Mouse (Mus musculus): ENCODE results near the gene Mfsd4a. TPM values are rescaled to one million over a fixed set of nuclear protein-coding genes. Genes with fewer than 3 reads are reported as not detected.

Mfsd4a gene
- polyA plus RNA-seq, 1 experiment from 2014 or later, result 16.0 TPM

DNA sequence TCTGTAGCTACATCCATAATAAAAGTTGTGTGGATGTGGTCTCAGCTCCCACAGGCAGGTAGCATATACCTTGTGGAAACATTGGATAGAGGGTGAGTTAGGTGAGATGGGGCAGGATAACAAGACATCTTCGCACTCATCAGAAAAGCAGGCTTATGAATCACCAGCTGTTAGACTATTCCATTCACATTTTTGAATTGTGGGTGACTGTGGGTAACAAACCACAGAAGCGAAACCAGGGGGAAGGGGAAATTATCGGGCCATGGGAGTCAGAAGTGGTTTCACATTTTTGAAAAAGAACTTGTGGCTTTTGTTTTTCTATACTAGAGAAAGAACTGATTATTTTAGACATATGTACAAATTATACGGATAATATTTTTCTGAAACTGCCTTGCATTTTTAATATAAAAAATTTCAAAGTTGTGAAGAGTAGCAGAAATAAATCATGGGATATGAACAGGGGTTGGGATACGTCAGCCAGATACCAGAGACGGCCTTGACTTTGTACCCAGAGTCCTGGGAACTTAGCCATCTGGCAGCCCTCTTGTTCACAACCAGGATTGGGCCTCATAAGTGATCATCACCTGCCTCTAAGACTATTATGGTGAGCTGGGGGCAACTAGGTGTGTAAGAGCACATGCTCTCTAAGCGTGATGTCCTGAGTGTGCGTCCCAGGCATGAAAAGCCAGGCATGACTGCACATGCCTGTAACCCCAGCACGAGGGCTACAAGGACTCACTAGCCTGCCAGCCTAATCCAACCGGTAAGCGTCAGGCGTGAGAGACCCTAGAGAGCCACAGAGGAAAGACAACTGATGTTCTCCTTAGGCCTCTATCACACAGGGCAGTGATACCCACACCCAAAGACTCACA, 74.5 kb downstream of the Mfsd4a start:
- Histone ChIP-seq H3K27me3 (no peaks in the 10 kb centered on the region), H3K4me2 (no peak overlapping the region), H3K9me3 (no peaks in the 10 kb centered on the region), H3K27ac (no peak overlapping the region), H3K4me3 (replicated peaks) (no peak overlapping the region), H3K36me3 (replicated peaks) (no peaks in the 10 kb centered on the region), H3K9ac (no peak overlapping the region), H3K4me1 (no peaks in the 10 kb centered on the region)
- no peak for ATAC-seq (ENCODE audit: low FRiP score)
- WGBS, result 83% methylated on average over 12 of the region's 12 CpGs

- no peaks in the 10 kb centered on the region for H3K4me1 ChIP-seq
- no peak overlapping the region for H3K4me2 ChIP-seq
- H3K27me3 ChIP-seq, result no peaks in the 10 kb centered on the region
- no peak overlapping the region for H3K4me3 ChIP-seq (replicated peaks)
- no peak overlapping the region for H3K27ac ChIP-seq
- no peaks in the 10 kb centered on the region for H3K9me3 ChIP-seq
- ATAC-seq (ENCODE audit: low FRiP score), result no peak
- no peak overlapping the region for H3K9ac ChIP-seq
- 83% methylated on average over 7 of the region's 7 CpGs for WGBS
- no peaks in the 10 kb centered on the region for H3K36me3 ChIP-seq (replicated peaks)
Observed at GRCm38 (mm10) chr1:131992561-131993001, 75.3 kb downstream of the Mfsd4a start.

DNA sequence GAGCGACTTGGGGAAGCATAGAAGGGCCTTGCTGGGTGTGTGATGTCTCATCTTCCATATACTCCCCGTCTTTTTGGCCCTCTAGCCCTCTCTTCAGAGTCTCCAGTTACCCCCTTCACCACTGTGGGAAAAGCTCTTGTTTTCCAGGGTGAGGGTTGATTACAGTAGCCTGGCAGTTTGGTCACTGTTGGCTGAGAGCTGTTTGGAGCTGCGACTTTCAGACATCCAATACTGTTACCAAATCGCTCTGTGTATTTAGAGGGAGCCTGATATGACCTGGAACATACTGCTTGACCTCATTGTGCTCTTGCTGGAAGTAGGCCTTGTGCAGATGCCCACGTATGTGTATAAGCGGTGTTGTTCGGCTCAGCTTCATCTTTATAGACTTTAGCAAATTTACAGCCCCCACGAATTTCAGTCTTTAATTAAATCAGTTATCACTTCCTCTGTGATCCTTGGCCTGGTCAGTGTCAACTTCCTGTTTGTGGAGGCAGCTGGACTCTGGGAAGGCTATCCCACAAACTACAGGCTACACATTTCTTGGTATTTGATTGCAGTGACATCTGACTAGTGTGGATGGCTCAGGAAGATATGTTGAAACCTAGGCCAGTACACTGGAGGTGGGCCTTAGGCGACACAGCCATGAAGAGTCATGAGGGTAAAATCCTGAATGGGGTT, 77.6 kb downstream of the Mfsd4a start:
- no peaks in the 10 kb centered on the region for H3K27me3 ChIP-seq
- no peak overlapping the region for H3K27ac ChIP-seq
- H3K9me3 ChIP-seq, result no peaks in the 10 kb centered on the region
- no peak overlapping the region for H3K9ac ChIP-seq
- no peak overlapping the region for H3K4me3 ChIP-seq (replicated peaks)
- no peak overlapping the region for H3K4me2 ChIP-seq
- 91% methylated on average over 9 of the region's 9 CpGs for WGBS
- H3K36me3 ChIP-seq (replicated peaks), result no peaks in the 10 kb centered on the region
- ATAC-seq (ENCODE audit: low FRiP score), result no peak
- no peaks in the 10 kb centered on the region for H3K4me1 ChIP-seq

- Histone ChIP-seq H3K4me1 (no peaks in the 10 kb centered on the region), H3K9ac (no peak overlapping the region), H3K4me2 (no peak overlapping the region), H3K27me3 (no peaks in the 10 kb centered on the region), H3K4me3 (replicated peaks) (no peak overlapping the region), H3K9me3 (no peaks in the 10 kb centered on the region), H3K27ac (no peak overlapping the region), H3K36me3 (replicated peaks) (no peaks in the 10 kb centered on the region)
- WGBS, result 83% methylated on average over 4 of the region's 4 CpGs
- ATAC-seq (ENCODE audit: low FRiP score), result no peak
Observed at GRCm38 (mm10) chr1:131989476-131989875, 78.4 kb downstream of the Mfsd4a start.

DNA sequence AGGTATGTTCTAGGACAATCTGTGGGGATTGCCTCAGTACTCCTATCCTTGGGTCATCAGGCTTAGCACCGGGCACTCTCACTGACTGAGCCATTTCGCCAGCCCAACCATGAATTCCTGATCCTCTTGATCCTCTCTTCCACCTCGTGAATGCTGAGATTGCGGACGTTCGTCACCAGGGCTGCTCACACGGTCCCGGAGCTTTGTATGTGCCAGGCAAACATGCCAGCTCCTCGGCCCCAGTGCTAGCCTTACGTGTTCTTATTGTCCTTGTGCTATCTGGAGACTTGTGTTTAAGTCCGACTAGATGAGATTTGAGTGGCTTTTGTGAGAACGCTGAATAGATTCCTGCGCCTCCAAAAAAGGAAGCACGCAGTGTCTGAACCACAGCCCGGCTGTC, 80.4 kb downstream of the Mfsd4a start:
- H3K9ac ChIP-seq, result no peak overlapping the region
- 73% methylated on average over 15 of the region's 15 CpGs for WGBS
- H3K27ac ChIP-seq, result no peak overlapping the region
- H3K36me3 ChIP-seq (replicated peaks), result no peaks in the 10 kb centered on the region
- no peak overlapping the region for H3K4me2 ChIP-seq
- no peaks in the 10 kb centered on the region for H3K9me3 ChIP-seq
- no peaks in the 10 kb centered on the region for H3K27me3 ChIP-seq
- H3K4me1 ChIP-seq, result peaks cover 5% of the 10 kb centered on the region
- no peak for ATAC-seq (ENCODE audit: low FRiP score)
- no peak overlapping the region for H3K4me3 ChIP-seq (replicated peaks)

- WGBS, result 80% methylated on average over 2 of the region's 2 CpGs
- Histone ChIP-seq H3K27me3 (no peaks in the 10 kb centered on the region), H3K9ac (no peak overlapping the region), H3K4me1 (peaks cover 5% of the 10 kb centered on the region), H3K36me3 (replicated peaks) (no peaks in the 10 kb centered on the region), H3K27ac (no peak overlapping the region), H3K4me3 (replicated peaks) (no peak overlapping the region), H3K4me2 (no peak overlapping the region), H3K9me3 (no peaks in the 10 kb centered on the region)
- ATAC-seq (ENCODE audit: low FRiP score), result no peak
Observed at GRCm38 (mm10) chr1:131983806-131984205, 84.1 kb downstream of the Mfsd4a start.

- Histone ChIP-seq H3K4me1 (peaks cover 5% of the 10 kb centered on the region), H3K4me3 (replicated peaks) (no peak overlapping the region), H3K36me3 (replicated peaks) (no peaks in the 10 kb centered on the region), H3K27me3 (no peaks in the 10 kb centered on the region), H3K4me2 (no peak overlapping the region), H3K9ac (no peak overlapping the region), H3K27ac (no peak overlapping the region), H3K9me3 (no peaks in the 10 kb centered on the region)
- WGBS, result 10% methylated on average over 5 of the region's 5 CpGs
- peak; percentile 61; the same call in 1 of the 2 replicates for ATAC-seq (ENCODE audit: low FRiP score)
Observed at GRCm38 (mm10) chr1:131982907-131983306, 85.0 kb downstream of the Mfsd4a start.

- H3K4me2 ChIP-seq, result no peak overlapping the region
- no peak overlapping the region for H3K4me3 ChIP-seq (replicated peaks)
- no peaks in the 10 kb centered on the region for H3K9me3 ChIP-seq
- H3K36me3 ChIP-seq (replicated peaks), result no peaks in the 10 kb centered on the region
- peaks cover 6% of the 10 kb centered on the region for H3K4me1 ChIP-seq
- H3K27me3 ChIP-seq, result no peaks in the 10 kb centered on the region
- 47% methylated on average over 12 of the region's 12 CpGs for WGBS
- H3K9ac ChIP-seq, result no peak overlapping the region
- H3K27ac ChIP-seq, result 0 out of 2 replicates have a peak overlapping the region, but pooled peaks have one; percentile 25
- ATAC-seq (ENCODE audit: low FRiP score), result peak; percentile 73
Observed at GRCm38 (mm10) chr1:131981378-131982013, 86.4 kb downstream of the Mfsd4a start.

GRCm38 (mm10) chr1:131980471-131980870, 87.4 kb downstream of the Mfsd4a start:
- Histone ChIP-seq H3K4me1 (peaks cover 17% of the 10 kb centered on the region), H3K27me3 (no peaks in the 10 kb centered on the region), H3K27ac (no peak overlapping the region), H3K9ac (no peak overlapping the region), H3K4me2 (no peak overlapping the region), H3K36me3 (replicated peaks) (no peaks in the 10 kb centered on the region), H3K9me3 (no peaks in the 10 kb centered on the region), H3K4me3 (replicated peaks) (no peak overlapping the region)
- ATAC-seq (ENCODE audit: low FRiP score), result no peak
- WGBS, result 26% methylated on average over 2 of the region's 2 CpGs

DNA sequence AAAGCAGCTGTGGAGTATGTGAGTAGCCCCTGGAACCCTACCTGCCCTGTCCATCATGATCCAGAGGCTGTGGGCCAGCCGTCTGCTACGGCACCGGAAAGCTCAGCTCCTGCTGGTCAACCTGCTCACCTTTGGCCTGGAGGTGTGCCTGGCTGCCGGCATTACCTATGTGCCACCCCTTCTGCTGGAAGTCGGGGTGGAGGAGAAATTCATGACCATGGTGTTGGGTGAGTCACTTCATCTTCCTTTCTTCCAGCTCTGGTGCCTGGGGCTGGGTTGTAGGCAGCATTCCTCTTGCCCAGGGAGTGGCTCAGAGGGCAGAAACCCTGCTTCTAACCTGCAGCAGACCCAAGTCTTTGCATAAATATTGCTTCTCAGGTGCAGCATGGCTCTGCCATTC, 91.0 kb downstream of the Mfsd4a start:
- H3K9me3 ChIP-seq, result no peaks in the 10 kb centered on the region
- no peaks in the 10 kb centered on the region for H3K27me3 ChIP-seq
- no peak overlapping the region for H3K4me2 ChIP-seq
- H3K27ac ChIP-seq, result no peak overlapping the region
- 93% methylated on average over 5 of the region's 5 CpGs for WGBS
- no peak for ATAC-seq (ENCODE audit: low FRiP score)
- H3K4me3 ChIP-seq (replicated peaks), result no peak overlapping the region
- H3K9ac ChIP-seq, result no peak overlapping the region
- H3K4me1 ChIP-seq, result peaks cover 44% of the 10 kb centered on the region
- H3K36me3 ChIP-seq (replicated peaks), result no peaks in the 10 kb centered on the region

DNA sequence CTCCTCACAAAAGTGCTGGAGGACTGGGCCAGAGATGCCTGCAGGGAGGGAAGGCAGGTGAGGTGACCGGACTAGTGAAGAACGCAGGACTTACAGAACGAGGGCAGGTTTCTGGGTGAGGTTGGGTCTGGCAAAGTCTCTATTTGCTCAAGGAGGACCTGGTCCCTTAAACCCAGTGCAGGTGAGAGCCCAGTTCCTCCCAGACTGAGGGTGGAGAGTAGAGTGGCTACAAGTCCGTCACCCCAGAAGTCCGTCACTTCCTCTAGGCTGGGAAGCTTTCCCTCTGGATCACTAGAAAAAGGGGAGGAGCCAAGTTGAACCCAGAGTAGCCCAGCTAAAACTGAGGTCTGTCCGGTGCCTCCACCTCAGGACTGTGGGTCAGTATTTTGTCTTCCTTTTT, 93.9 kb downstream of the Mfsd4a start:
- no peak overlapping the region for H3K9ac ChIP-seq

More for the DNA sequence above, 93.9 kb downstream of the Mfsd4a start:
- no peak overlapping the region for H3K4me2 ChIP-seq
- no peaks in the 10 kb centered on the region for H3K36me3 ChIP-seq (replicated peaks)
- ATAC-seq (ENCODE audit: low FRiP score), result no peak
- H3K27ac ChIP-seq, result no peak overlapping the region
- H3K4me1 ChIP-seq, result peaks cover 70% of the 10 kb centered on the region
- WGBS, result 80% methylated on average over 6 of the region's 6 CpGs
- H3K27me3 ChIP-seq, result no peaks in the 10 kb centered on the region
- no peaks in the 10 kb centered on the region for H3K9me3 ChIP-seq
- no peak overlapping the region for H3K4me3 ChIP-seq (replicated peaks)
